ENCODE assay signal across 9 mouse cellular contexts in the genomic region with DNA sequence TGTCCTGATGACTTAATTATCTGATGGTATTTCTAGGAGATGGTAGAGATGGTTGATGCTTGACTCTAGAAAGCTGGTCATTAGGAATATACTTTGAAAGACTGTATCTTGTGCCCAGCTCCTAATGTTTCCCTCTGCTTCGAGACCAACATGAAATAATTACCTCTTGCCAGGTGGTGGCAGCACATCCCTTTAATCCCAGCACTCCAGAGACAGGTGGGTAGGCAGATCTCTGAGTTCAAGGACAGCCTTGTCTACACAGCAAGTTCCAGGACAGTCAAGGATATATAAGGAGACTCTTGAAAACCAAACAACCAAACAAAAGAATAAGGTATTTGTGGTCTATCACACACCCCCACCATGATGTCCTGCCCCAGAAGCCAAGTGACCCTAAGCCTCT. TPM values are rescaled to one million over a fixed set of nuclear protein-coding genes. Genes with fewer than 3 reads are reported as not detected.
DNase-seq lines count a peak whose midpoint lies in the region; ATAC-seq and TF ChIP-seq lines count a peak whose summit lies in the region.
"Had no signal": no experiment of that assay in that cellular context is flagged by ENCODE, and none has a peak within 500 bp of the region (broad histone marks: within the 10 kb centered on the region; RNA-seq: fewer than 3 reads in every experiment).

No protein-coding gene starts in this region.

- no peaks in the 10 kb centered on the region for H3K4me1 ChIP-seq in forebrain, embryonic 12.5 days
- H3K4me1 ChIP-seq in forebrain, embryonic 14.5 days (ENCODE audit: control insufficient read depth, insufficient read depth, low read length): no peaks in the 10 kb centered on the region
- H3K4me1 ChIP-seq in liver, embryonic 14.5 days (replicated peaks; ENCODE audit: control insufficient read depth in 2 of 2, insufficient read depth in 2 of 2, low read length in 1 of 2): peaks cover 3 to 5% of the 10 kb centered on the region in 2 experiments; a peak in 3 of 4 replicates
- H3K4me1 ChIP-seq in limb, embryonic 10.5 days: no peaks in the 10 kb centered on the region
- H3K4me1 ChIP-seq in forebrain, embryonic 13.5 days: no peaks in the 10 kb centered on the region

- TF ChIP-seq EP300 in liver, embryonic 14.5 days (IDR thresholded peaks at IDR 0.05; ENCODE audit: low read depth): no peak

- no peaks in the 10 kb centered on the region for H3K27me3 ChIP-seq in forebrain, embryonic 12.5 days
- H3K27me3 ChIP-seq in forebrain, embryonic 14.5 days (replicated peaks; ENCODE audit: control insufficient read depth, insufficient read depth, low read length): no peaks in the 10 kb centered on the region
- no peaks in the 10 kb centered on the region for H3K27me3 ChIP-seq in liver, embryonic 14.5 days (ENCODE audit: control insufficient read depth, insufficient read depth, low read length)
- H3K27me3 ChIP-seq in limb, embryonic 10.5 days (ENCODE audit: low read depth, poor library complexity, severe bottlenecking): no peaks in the 10 kb centered on the region
- no peaks in the 10 kb centered on the region for H3K27me3 ChIP-seq in forebrain, embryonic 13.5 days
- H3K27me3 ChIP-seq: lung, embryonic 15.5 days had no signal

- no peak for DNase-seq in forebrain, embryonic 14.5 days (ENCODE audit: low spot score)
- peak; percentile 8 to 16 for DNase-seq in spleen, postnatal 36 days (ENCODE audit: low spot score in 2 of 2)
- DNase-seq in spleen, postnatal 4 days (ENCODE audit: low spot score in 2 of 2): no peak
- no peak for DNase-seq in liver, embryonic 14.5 days (ENCODE audit: low read depth in 3 of 3, low spot score in 3 of 3)
- no peak for DNase-seq in limb, embryonic 10.5 days (ENCODE audit: low spot score)

- peak; percentile 54 for TF ChIP-seq CTCF in liver, embryonic 14.5 days (IDR thresholded peaks at IDR 0.05; ENCODE audit: low read depth)

- no peak overlapping the region for H3K4me3 ChIP-seq in forebrain, embryonic 12.5 days (replicated peaks)
- H3K4me3 ChIP-seq in forebrain, embryonic 14.5 days (ENCODE audit: low read depth, low read length): no peak overlapping the region
- no peak overlapping the region for H3K4me3 ChIP-seq in liver, embryonic 14.5 days (ENCODE audit: insufficient read depth in 1 of 2, low read depth in 2 of 2, low read length in 2 of 2)
- no peak overlapping the region for H3K4me3 ChIP-seq in limb, embryonic 10.5 days
- no peak overlapping the region for H3K4me3 ChIP-seq in forebrain, embryonic 13.5 days
- H3K4me3 ChIP-seq: lung, embryonic 15.5 days had no signal

- peak; percentile 36; the same call in 1 of the 2 replicates for ATAC-seq in forebrain, embryonic 12.5 days (ENCODE audit: low FRiP score)
- no peak for ATAC-seq in forebrain, embryonic 14.5 days
- no peak for ATAC-seq in liver, embryonic 14.5 days (ENCODE audit: insufficient read depth)
- no peak for ATAC-seq in forebrain, embryonic 13.5 days
- ATAC-seq in erythroid progenitor cell, adult 5-6 weeks (replicated peaks; ENCODE audit: low FRiP score, poor library complexity, severe bottlenecking): no peak

- H3K4me2 ChIP-seq in forebrain, embryonic 12.5 days: no peak overlapping the region
- H3K4me2 ChIP-seq in forebrain, embryonic 14.5 days (ENCODE audit: low read length): no peak overlapping the region
- H3K4me2 ChIP-seq in liver, embryonic 14.5 days (ENCODE audit: low read depth): no peak overlapping the region
- H3K4me2 ChIP-seq in forebrain, embryonic 13.5 days: no peak overlapping the region
- H3K4me2 ChIP-seq: lung, embryonic 15.5 days had no signal

- H3K27ac ChIP-seq in forebrain, embryonic 12.5 days: no peak overlapping the region
- no peak overlapping the region for H3K27ac ChIP-seq in forebrain, embryonic 14.5 days (ENCODE audit: low read depth, low read length)
- no peak overlapping the region for H3K27ac ChIP-seq in liver, embryonic 14.5 days
- no peak overlapping the region for H3K27ac ChIP-seq in limb, embryonic 10.5 days
- H3K27ac ChIP-seq in forebrain, embryonic 13.5 days: no peak overlapping the region
- H3K27ac ChIP-seq: lung, embryonic 15.5 days had no signal

- peaks cover 11% of the 10 kb centered on the region; the same call in 1 of the 2 replicates for H3K36me3 ChIP-seq in forebrain, embryonic 12.5 days (replicated peaks)
- H3K36me3 ChIP-seq in forebrain, embryonic 14.5 days (ENCODE audit: control insufficient read depth, insufficient read depth, low read length): peaks cover 16% of the 10 kb centered on the region; the same call in 1 of the 2 replicates
- no peaks in the 10 kb centered on the region for H3K36me3 ChIP-seq in liver, embryonic 14.5 days (replicated peaks; ENCODE audit: control insufficient read depth, insufficient read depth, low read depth)
- H3K36me3 ChIP-seq in limb, embryonic 10.5 days: peaks cover 33% of the 10 kb centered on the region
- peaks cover 11% of the 10 kb centered on the region for H3K36me3 ChIP-seq in forebrain, embryonic 13.5 days (ENCODE audit: poor library complexity, severe bottlenecking)

- H3K9ac ChIP-seq in forebrain, embryonic 12.5 days: no peak overlapping the region
- H3K9ac ChIP-seq in forebrain, embryonic 14.5 days (ENCODE audit: low read length): no peak overlapping the region
- no peak overlapping the region for H3K9ac ChIP-seq in liver, embryonic 14.5 days (replicated peaks)
- no peak overlapping the region for H3K9ac ChIP-seq in forebrain, embryonic 13.5 days
- H3K9ac ChIP-seq: lung, embryonic 15.5 days had no signal

- WGBS in forebrain, embryonic 12.5 days: 77% methylated on average over 1 of the region's 1 CpGs
- WGBS in forebrain, embryonic 14.5 days: 70% methylated on average over 1 of the region's 1 CpGs
- WGBS in liver, embryonic 14.5 days (ENCODE audit: insufficient replicate concordance): 32% methylated on average over 1 of the region's 1 CpGs
- 60% methylated on average over 1 of the region's 1 CpGs for WGBS in limb, embryonic 10.5 days
- 62% methylated on average over 1 of the region's 1 CpGs for WGBS in forebrain, embryonic 13.5 days

- no peaks in the 10 kb centered on the region for H3K9me3 ChIP-seq in forebrain, embryonic 12.5 days
- H3K9me3 ChIP-seq in forebrain, embryonic 14.5 days (replicated peaks; ENCODE audit: control insufficient read depth, low read length): no peaks in the 10 kb centered on the region
- H3K9me3 ChIP-seq in liver, embryonic 14.5 days (ENCODE audit: control insufficient read depth, low read length): no peaks in the 10 kb centered on the region
- no peaks in the 10 kb centered on the region for H3K9me3 ChIP-seq in limb, embryonic 10.5 days (replicated peaks)
- no peaks in the 10 kb centered on the region for H3K9me3 ChIP-seq in forebrain, embryonic 13.5 days (replicated peaks)
- H3K9me3 ChIP-seq: lung, embryonic 15.5 days had no signal

RNA-seq across cellular contexts. Expression of a gene that starts 17.2 kb away (rescaled TPM):
- 139 and 143 TPM in 2 replicates for polyA plus RNA-seq in forebrain, embryonic 12.5 days (2016; fragmentation: Nextera tagmentation; extraction: Ambion mirVana)
- 143 and 144 TPM in 2 replicates for polyA plus RNA-seq in forebrain, embryonic 14.5 days (2014; fragmentation: Nextera tagmentation; extraction: Ambion mirVana)
- 9.8 and 16.0 TPM in 2 replicates for polyA plus RNA-seq in liver, embryonic 14.5 days (2012; rRNA removed)
- 18.6 and 20.5 TPM in 2 replicates for polyA plus RNA-seq in liver, embryonic 14.5 days (2014; fragmentation: Nextera tagmentation; extraction: Ambion mirVana)
- 95.1 and 111 TPM in 2 replicates for polyA plus RNA-seq in limb, embryonic 10.5 days (2016; fragmentation: Nextera tagmentation; extraction: Ambion mirVana)
- polyA plus RNA-seq in forebrain, embryonic 13.5 days (2015; fragmentation: Nextera tagmentation; extraction: Ambion mirVana): 112 and 125 TPM in 2 replicates
- 18.4 and 36.0 TPM in 2 replicates for total RNA-seq in erythroid progenitor cell, adult 5-6 weeks (2015; ENCODE audit: low replicate concordance)
- 5.7 and 20.9 TPM in 2 replicates for total RNA-seq in erythroid progenitor cell, adult 5-6 weeks (2017; ENCODE audit: low replicate concordance)

RNA-seq across cellular contexts. Expression of a gene that starts 55.2 kb away (rescaled TPM):
- polyA plus RNA-seq in forebrain, embryonic 12.5 days (2016; fragmentation: Nextera tagmentation; extraction: Ambion mirVana): 60.1 and 63.3 TPM in 2 replicates
- polyA plus RNA-seq in forebrain, embryonic 14.5 days (2014; fragmentation: Nextera tagmentation; extraction: Ambion mirVana): 34.5 and 45.3 TPM in 2 replicates
- polyA plus RNA-seq in liver, embryonic 14.5 days (2012; rRNA removed): 7.6 and 9.8 TPM in 2 replicates
- polyA plus RNA-seq in liver, embryonic 14.5 days (2014; fragmentation: Nextera tagmentation; extraction: Ambion mirVana): 11.8 and 13.8 TPM in 2 replicates
- 45.2 and 50.7 TPM in 2 replicates for polyA plus RNA-seq in limb, embryonic 10.5 days (2016; fragmentation: Nextera tagmentation; extraction: Ambion mirVana)
- 48.4 and 51.3 TPM in 2 replicates for polyA plus RNA-seq in forebrain, embryonic 13.5 days (2015; fragmentation: Nextera tagmentation; extraction: Ambion mirVana)
- 23.8 and 27.7 TPM in 2 replicates for total RNA-seq in erythroid progenitor cell, adult 5-6 weeks (2015; ENCODE audit: low replicate concordance)
- total RNA-seq in erythroid progenitor cell, adult 5-6 weeks (2017; ENCODE audit: low replicate concordance): 19.1 and 20.2 TPM in 2 replicates

RNA-seq across cellular contexts. Expression of a gene that starts 55.3 kb away (rescaled TPM):
- polyA plus RNA-seq in forebrain, embryonic 12.5 days (2016; fragmentation: Nextera tagmentation; extraction: Ambion mirVana): 26.9 and 27.1 TPM in 2 replicates
- polyA plus RNA-seq in forebrain, embryonic 14.5 days (2014; fragmentation: Nextera tagmentation; extraction: Ambion mirVana): 16.0 and 21.3 TPM in 2 replicates
- polyA plus RNA-seq in liver, embryonic 14.5 days (2012; rRNA removed): 5.6 and 9.7 TPM in 2 replicates
- 19.1 and 19.7 TPM in 2 replicates for polyA plus RNA-seq in liver, embryonic 14.5 days (2014; fragmentation: Nextera tagmentation; extraction: Ambion mirVana)
- polyA plus RNA-seq in limb, embryonic 10.5 days (2016; fragmentation: Nextera tagmentation; extraction: Ambion mirVana): 18.3 and 19.1 TPM in 2 replicates
- polyA plus RNA-seq in forebrain, embryonic 13.5 days (2015; fragmentation: Nextera tagmentation; extraction: Ambion mirVana): 26.9 and 30.0 TPM in 2 replicates
- total RNA-seq in erythroid progenitor cell, adult 5-6 weeks (2015; ENCODE audit: low replicate concordance): 65.2 and 94.7 TPM in 2 replicates
- 51.4 and 60.2 TPM in 2 replicates for total RNA-seq in erythroid progenitor cell, adult 5-6 weeks (2017; ENCODE audit: low replicate concordance)

Comparison
In these comparisons a context has a peak if more than half of its experiments do, and no peak if none do; other contexts are left out.
1. DNase-seq: peak in spleen, postnatal 36 days (2 of 2); none in forebrain, embryonic 14.5 days (single experiment), spleen, postnatal 4 days (0 of 2), liver, embryonic 14.5 days (0 of 3) and limb, embryonic 10.5 days (single experiment).